Mouse (Mus musculus) liver, adult 2 months (tissue): ENCODE results near the gene Jmjd6.

ENCODE experiments used
- CTCF ChIP-seq: fragments of 200-500 bp; IDR thresholded peaks from 2 replicates; pipeline ENCODE4 v1.5.1; 2011; ENCODE audit warnings: low read depth, low read length, control low read depth
- POLR2A ChIP-seq: fragments of 200-500 bp; IDR thresholded peaks from 2 replicates; pipeline ENCODE4 v1.6.1; 2011; ENCODE audit warnings: low read length, control low read depth; ENCODE audit not compliant: insufficient read depth; ENCODE audit errors: extremely low read depth

DNA sequence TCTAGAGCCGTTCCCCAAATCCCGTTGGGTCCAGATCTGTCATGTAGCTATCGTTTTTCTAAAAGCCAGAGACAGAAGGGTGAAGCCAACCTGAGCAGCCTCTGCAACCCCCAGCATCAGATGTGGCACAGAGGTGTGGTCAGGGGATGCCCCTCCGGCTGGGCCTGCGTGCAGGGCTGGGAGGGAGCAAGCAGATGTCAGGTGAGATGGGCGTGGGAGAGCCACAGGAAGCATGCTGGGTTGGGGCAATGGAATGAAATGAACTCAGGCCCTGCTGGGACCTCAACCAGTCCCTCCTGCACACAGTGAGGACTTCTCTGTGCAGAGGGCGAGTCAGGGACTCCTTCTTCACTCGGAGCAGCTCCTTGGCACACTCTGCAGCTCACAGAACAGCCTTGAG lies 33.7 kb downstream of the Jmjd6 start:
- no peak for TF ChIP-seq CTCF
- TF ChIP-seq POLR2A: no peak
